Mouse (Mus musculus): Measurements from ENCODE around the gene Ces3a. TPM values are rescaled to one million over a fixed set of nuclear protein-coding genes. Genes with fewer than 3 reads are reported as not detected.
A peak's percentile ranks its signal among the peaks of the same experiment; 100 is the strongest.

The Ces3a gene
- polyA plus RNA-seq, 1 experiment, result not detected

DNA sequence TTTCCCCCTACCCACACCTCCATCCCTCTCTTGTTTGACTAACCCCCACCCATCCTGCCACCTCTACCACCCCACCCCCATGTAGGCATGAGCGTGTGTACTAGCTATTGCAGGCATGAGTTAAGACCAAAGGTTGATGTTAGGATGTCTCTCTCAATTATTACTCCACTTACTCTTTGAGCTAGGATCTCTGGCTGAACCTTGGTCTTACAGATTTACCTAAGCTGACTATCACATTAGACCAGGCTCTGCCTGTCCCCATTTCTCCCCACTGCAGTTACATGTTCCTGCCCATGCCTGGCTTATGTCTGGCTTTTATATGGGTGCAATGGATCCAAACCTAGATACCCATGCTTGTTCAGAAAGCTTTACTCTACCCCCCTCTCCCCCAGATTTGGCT, 26.4 kb upstream of the Ces3a start:
- Histone ChIP-seq H3K27me3 (ENCODE audit: control insufficient read depth, insufficient read depth, insufficient read length) (no peaks in the 10 kb centered on the region), H3K79me3 (ENCODE audit: low read depth) (no peaks in the 10 kb centered on the region), H3K79me2 (ENCODE audit: control insufficient read depth, insufficient read depth) (no peaks in the 10 kb centered on the region), H3K36me3 (ENCODE audit: control insufficient read depth, insufficient read depth) (no peaks in the 10 kb centered on the region), H3K4me3 (ENCODE audit: insufficient read depth, poor library complexity, severe bottlenecking) (no peak overlapping the region), H3ac (ENCODE audit: control insufficient read depth, insufficient read length, low read depth) (no peak overlapping the region)
- TF ChIP-seq MYOG (IDR thresholded peaks at IDR 0.05; ENCODE audit: control insufficient read depth, extremely low read depth, insufficient read length), result no peak
- no peak for TF ChIP-seq USF1 (IDR thresholded peaks at IDR 0.05; ENCODE audit: low read depth)
- TF ChIP-seq MYOD1 (IDR thresholded peaks at IDR 0.05; ENCODE audit: control insufficient read depth, insufficient read length, low read depth), result no peak
- no peak for TF ChIP-seq FOSL1 (IDR thresholded peaks at IDR 0.05; ENCODE audit: insufficient read depth, low read length, poor library complexity, severe bottlenecking)
- no peak for TF ChIP-seq CTCF (IDR thresholded peaks at IDR 0.05; ENCODE audit: control insufficient read depth, insufficient read depth, insufficient read length)
- no peak for TF ChIP-seq CEBPB (IDR thresholded peaks at IDR 0.05; ENCODE audit: low read depth)
- TF ChIP-seq MAX (IDR thresholded peaks at IDR 0.05), result no peak

- Histone ChIP-seq H3K4me3 (ENCODE audit: insufficient read depth, poor library complexity, severe bottlenecking) (no peak overlapping the region), H3ac (ENCODE audit: control insufficient read depth, insufficient read length, low read depth) (no peak overlapping the region), H3K79me3 (ENCODE audit: low read depth) (no peaks in the 10 kb centered on the region), H3K27me3 (ENCODE audit: control insufficient read depth, insufficient read depth, insufficient read length) (no peaks in the 10 kb centered on the region), H3K36me3 (ENCODE audit: control insufficient read depth, insufficient read depth) (no peaks in the 10 kb centered on the region), H3K79me2 (ENCODE audit: control insufficient read depth, insufficient read depth) (no peaks in the 10 kb centered on the region)
- TF ChIP-seq MYOD1 (IDR thresholded peaks at IDR 0.05; ENCODE audit: control insufficient read depth, insufficient read length, low read depth), result no peak
- no peak for TF ChIP-seq FOSL1 (IDR thresholded peaks at IDR 0.05; ENCODE audit: insufficient read depth, low read length, poor library complexity, severe bottlenecking)
- TF ChIP-seq CTCF (IDR thresholded peaks at IDR 0.05; ENCODE audit: control insufficient read depth, insufficient read depth, insufficient read length), result no peak
- no peak for TF ChIP-seq MAX (IDR thresholded peaks at IDR 0.05)
- TF ChIP-seq USF1 (IDR thresholded peaks at IDR 0.05; ENCODE audit: low read depth), result no peak
- TF ChIP-seq CEBPB (IDR thresholded peaks at IDR 0.05; ENCODE audit: low read depth), result no peak
- TF ChIP-seq MYOG (IDR thresholded peaks at IDR 0.05; ENCODE audit: control insufficient read depth, extremely low read depth, insufficient read length), result no peak
Observed at GRCm38 (mm10) chr8:105023087-105023486, 25.3 kb upstream of the Ces3a start.

- Histone ChIP-seq H3ac (ENCODE audit: control insufficient read depth, insufficient read length, low read depth) (no peak overlapping the region), H3K4me3 (ENCODE audit: insufficient read depth, poor library complexity, severe bottlenecking) (no peak overlapping the region), H3K36me3 (ENCODE audit: control insufficient read depth, insufficient read depth) (no peaks in the 10 kb centered on the region), H3K79me3 (ENCODE audit: low read depth) (no peaks in the 10 kb centered on the region), H3K27me3 (ENCODE audit: control insufficient read depth, insufficient read depth, insufficient read length) (no peaks in the 10 kb centered on the region), H3K79me2 (ENCODE audit: control insufficient read depth, insufficient read depth) (no peaks in the 10 kb centered on the region)
- TF ChIP-seq CEBPB (IDR thresholded peaks at IDR 0.05; ENCODE audit: low read depth) (no peak), CTCF (IDR thresholded peaks at IDR 0.05; ENCODE audit: control insufficient read depth, insufficient read depth, insufficient read length) (peak; percentile 12)
Observed at GRCm38 (mm10) chr8:105025050-105025449, 23.4 kb upstream of the Ces3a start.

- H3K27me3 ChIP-seq (ENCODE audit: control insufficient read depth, insufficient read depth, insufficient read length), result no peaks in the 10 kb centered on the region
- H3K79me2 ChIP-seq (ENCODE audit: control insufficient read depth, insufficient read depth), result no peaks in the 10 kb centered on the region
- no peak for TF ChIP-seq MYOD1 (IDR thresholded peaks at IDR 0.05; ENCODE audit: control insufficient read depth, insufficient read length, low read depth)
- no peak for TF ChIP-seq USF1 (IDR thresholded peaks at IDR 0.05; ENCODE audit: low read depth)
- TF ChIP-seq MAX (IDR thresholded peaks at IDR 0.05), result no peak
- TF ChIP-seq MYOG (IDR thresholded peaks at IDR 0.05; ENCODE audit: control insufficient read depth, extremely low read depth, insufficient read length), result no peak
- no peaks in the 10 kb centered on the region for H3K36me3 ChIP-seq (ENCODE audit: control insufficient read depth, insufficient read depth)
- no peaks in the 10 kb centered on the region for H3K79me3 ChIP-seq (ENCODE audit: low read depth)
- H3ac ChIP-seq (ENCODE audit: control insufficient read depth, insufficient read length, low read depth), result no peak overlapping the region
- H3K4me3 ChIP-seq (ENCODE audit: insufficient read depth, poor library complexity, severe bottlenecking), result no peak overlapping the region
Observed at GRCm38 (mm10) chr8:105043510-105043909, 4.9 kb upstream of the Ces3a start.

- Histone ChIP-seq H3K4me3 (ENCODE audit: insufficient read depth, poor library complexity, severe bottlenecking) (no peak overlapping the region), H3K79me3 (ENCODE audit: low read depth) (no peaks in the 10 kb centered on the region), H3K79me2 (ENCODE audit: control insufficient read depth, insufficient read depth) (no peaks in the 10 kb centered on the region), H3K27me3 (ENCODE audit: control insufficient read depth, insufficient read depth, insufficient read length) (no peaks in the 10 kb centered on the region), H3K36me3 (ENCODE audit: control insufficient read depth, insufficient read depth) (no peaks in the 10 kb centered on the region), H3ac (ENCODE audit: control insufficient read depth, insufficient read length, low read depth) (no peak overlapping the region)
- TF ChIP-seq CEBPB (IDR thresholded peaks at IDR 0.05; ENCODE audit: low read depth), result no peak
Observed at GRCm38 (mm10) chr8:105045824-105046401, 2.5 kb upstream of the Ces3a start.

GRCm38 (mm10) chr8:105056211-105056610, 7.8 kb downstream of the Ces3a start:
- H3K4me3 ChIP-seq (ENCODE audit: insufficient read depth, poor library complexity, severe bottlenecking), result no peak overlapping the region
- H3K79me2 ChIP-seq (ENCODE audit: control insufficient read depth, insufficient read depth), result no peaks in the 10 kb centered on the region
- no peaks in the 10 kb centered on the region for H3K27me3 ChIP-seq (ENCODE audit: control insufficient read depth, insufficient read depth, insufficient read length)
- no peaks in the 10 kb centered on the region for H3K36me3 ChIP-seq (ENCODE audit: control insufficient read depth, insufficient read depth)
- TF ChIP-seq MYOD1 (IDR thresholded peaks at IDR 0.05; ENCODE audit: control insufficient read depth, insufficient read length, low read depth), result no peak
- TF ChIP-seq MAX (IDR thresholded peaks at IDR 0.05), result no peak
- no peak for TF ChIP-seq FOSL1 (IDR thresholded peaks at IDR 0.05; ENCODE audit: insufficient read depth, low read length, poor library complexity, severe bottlenecking)
- TF ChIP-seq MYOG (IDR thresholded peaks at IDR 0.05; ENCODE audit: control insufficient read depth, extremely low read depth, insufficient read length), result no peak
- no peak for TF ChIP-seq CEBPB (IDR thresholded peaks at IDR 0.05; ENCODE audit: low read depth)
- TF ChIP-seq CTCF (IDR thresholded peaks at IDR 0.05; ENCODE audit: control insufficient read depth, insufficient read depth, insufficient read length), result no peak
- TF ChIP-seq USF1 (IDR thresholded peaks at IDR 0.05; ENCODE audit: low read depth), result no peak
- no peak overlapping the region for H3ac ChIP-seq (ENCODE audit: control insufficient read depth, insufficient read length, low read depth)
- no peaks in the 10 kb centered on the region for H3K79me3 ChIP-seq (ENCODE audit: low read depth)

Measured in C2C12 (cell line).